Mouse (Mus musculus) gastrocnemius, adult 8-10 months (tissue): ENCODE measurements around the gene Zan. TPM values are rescaled to one million over a fixed set of nuclear protein-coding genes. Genes with fewer than 3 reads are reported as not detected.
A peak's percentile ranks its signal among the peaks of the same experiment; 100 is the strongest.

ENCODE experiments used
- DNase-seq, 2 experiments: peaks; one replicate each; pipeline ENCODE4 v3.0.0; 2022; ENCODE audit warnings: low spot score in 2 of 2
- total RNA-seq, 4 experiments: library from RNA; stranded (reverse); gene quantifications; 2 replicates each; pipeline ENCODE4 v1.2.4; 2022

Gene Zan
- under 1 TPM in 2 of 4 experiments, not detected in 2; 0.02 to 0.54 TPM for total RNA-seq

DNA sequence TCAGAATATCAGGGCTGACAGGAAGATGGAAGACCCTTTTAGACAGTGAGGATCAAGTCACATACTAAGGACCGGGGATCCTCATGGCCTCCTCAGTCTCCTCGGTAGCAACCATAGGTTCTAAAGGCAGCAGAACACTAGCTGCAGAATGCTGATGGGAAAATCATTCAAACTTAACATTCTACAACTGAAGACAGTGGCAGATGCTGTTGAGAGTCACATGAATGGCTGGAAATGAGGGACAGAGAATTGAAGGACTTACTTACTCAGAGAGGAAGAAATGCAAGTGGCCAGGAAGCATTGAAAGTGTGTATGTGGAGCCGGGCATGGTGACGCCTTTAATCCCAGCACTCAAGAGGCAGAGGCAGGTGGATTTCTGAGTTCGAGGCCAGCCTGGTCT, at the start of gene Zan:
Gene Zan, minus strand, starts transcription at position 101 of the 400 bp plus-strand sequence.
- DNase-seq, result no peak

DNA sequence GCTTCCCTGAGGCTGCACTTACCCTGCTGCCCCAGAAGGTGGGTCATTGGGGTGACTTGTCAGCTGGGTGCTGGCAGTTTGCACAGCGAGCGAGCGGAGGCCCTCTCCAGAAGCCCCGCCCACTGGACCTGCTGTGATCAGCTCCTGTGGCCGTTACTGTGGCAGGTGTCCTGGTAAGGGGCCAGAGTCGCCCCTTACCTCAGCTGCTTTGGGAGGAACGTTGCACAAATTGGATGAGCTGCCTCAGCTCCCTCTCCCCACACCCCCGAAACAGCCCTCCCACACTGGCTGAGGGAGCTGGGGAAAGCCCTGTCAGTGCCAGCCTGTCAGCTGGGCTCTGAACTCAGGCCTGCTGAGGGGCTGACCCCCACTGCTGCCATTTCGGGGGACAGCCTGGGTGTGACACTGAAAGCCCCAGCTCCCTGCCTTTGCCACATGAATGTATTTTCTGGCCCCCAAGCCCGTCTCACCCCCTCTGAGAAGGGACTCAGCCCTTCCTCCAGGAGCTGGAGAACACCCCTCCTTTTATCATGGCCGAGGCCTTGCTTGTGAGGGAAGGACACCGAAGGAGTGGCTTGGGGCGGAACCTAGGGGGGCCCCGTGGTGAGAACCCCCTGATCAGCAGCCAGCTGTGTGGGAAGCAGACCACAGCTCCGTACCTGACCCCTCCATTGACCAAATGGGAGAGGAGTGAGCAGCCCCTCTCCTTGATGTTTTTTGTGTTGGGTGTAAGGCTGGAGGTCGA, 49.5 kb upstream of the Zan start:
- DNase-seq, result no peak

DNA sequence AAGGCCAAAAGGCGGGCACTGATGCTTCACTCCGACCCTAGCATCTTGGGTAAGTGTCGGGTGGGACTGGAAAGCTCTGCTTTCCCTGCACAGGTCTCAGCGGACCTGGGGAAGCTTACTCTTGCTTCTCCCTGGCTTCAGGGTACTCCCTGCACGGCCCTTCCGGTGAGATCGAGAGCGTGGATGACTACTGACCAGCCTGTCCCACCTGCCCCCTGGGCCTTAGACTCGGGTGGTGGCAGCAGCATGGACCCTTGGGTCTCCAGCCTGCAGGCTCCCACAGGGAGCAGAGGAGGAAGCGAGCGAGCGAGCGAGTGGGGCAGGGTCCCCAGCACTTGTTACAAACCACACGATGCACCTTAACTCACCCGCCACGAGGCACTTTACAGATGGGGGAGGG, 48.6 kb upstream of the Zan start:
- DNase-seq, result no peak

DNA sequence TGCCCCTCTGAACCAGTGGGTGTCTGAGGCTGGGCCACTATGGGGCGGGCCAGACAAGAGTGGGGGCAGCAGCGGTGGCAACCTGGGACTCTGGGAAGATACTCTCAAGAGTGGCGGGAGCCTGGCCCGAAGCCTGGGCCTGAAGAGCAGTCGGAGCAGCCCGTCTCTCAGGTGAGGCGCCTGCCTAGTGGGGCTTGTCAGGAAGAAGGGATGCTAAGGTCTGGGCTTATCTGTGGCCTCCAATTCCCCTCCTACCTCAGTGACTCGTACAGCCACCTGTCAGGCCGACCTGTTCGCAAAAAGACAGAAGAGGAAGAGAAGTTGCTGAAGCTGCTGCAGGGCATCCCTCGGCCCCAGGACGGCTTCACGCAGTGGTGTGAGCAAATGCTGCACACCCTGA, 47.8 kb upstream of the Zan start:
- no peak for DNase-seq

DNA sequence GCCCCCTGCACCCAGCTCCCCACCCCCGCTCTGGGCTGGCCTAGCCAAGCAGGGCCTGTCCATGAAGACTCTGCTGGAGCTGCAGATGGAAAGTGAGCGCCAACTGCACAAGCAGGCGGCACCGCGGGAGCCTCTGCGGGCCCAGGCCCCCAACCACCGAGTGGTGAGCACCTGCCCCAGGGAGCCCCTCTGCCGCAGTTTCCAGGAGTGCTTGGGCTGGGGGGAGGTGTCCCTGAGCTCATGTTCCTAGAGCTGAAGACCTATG, 47.3 kb upstream of the Zan start:
- DNase-seq, result no peak

DNA sequence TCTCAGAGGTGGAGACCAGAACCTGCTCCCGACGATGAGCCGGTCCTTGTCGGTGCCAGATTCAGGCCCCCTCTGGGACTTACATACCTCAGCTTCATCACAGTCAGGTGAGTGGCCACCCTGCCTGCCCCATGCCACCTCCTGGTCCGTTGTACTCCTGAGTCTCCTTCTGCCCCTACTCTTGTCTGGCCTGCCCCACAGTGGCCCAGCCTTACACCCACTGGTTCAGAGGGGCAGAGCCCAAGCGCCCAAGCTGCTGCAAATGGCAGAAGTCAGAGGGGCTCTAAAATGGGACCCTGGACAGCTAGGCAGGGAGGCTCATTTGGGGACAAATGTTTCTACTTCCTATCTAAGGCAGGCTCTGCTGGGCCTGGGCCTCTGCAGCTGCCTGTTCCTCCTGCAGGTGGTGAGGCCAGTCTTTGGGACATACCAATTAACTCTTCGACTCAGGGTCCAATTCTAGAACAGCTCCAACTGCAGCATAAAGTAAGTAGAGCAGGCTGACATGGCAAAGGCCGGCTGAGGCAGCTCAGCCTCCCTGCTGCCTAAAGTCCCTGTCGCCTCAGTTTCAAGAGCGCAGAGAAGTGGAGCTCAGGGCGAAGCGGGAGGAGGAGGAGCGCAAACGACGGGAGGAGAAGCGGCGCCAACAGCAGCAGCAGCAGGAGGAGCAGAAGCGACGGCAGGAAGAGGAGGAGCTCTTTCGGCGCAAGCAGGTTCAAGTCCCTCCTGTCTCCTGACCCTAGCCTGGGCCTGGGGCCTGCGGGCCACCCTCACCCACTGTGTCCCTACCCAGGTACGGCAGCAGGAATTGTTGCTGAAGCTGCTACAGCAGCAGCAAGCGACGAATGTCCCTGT, 46.8 kb upstream of the Zan start:
- no peak for DNase-seq

DNA sequence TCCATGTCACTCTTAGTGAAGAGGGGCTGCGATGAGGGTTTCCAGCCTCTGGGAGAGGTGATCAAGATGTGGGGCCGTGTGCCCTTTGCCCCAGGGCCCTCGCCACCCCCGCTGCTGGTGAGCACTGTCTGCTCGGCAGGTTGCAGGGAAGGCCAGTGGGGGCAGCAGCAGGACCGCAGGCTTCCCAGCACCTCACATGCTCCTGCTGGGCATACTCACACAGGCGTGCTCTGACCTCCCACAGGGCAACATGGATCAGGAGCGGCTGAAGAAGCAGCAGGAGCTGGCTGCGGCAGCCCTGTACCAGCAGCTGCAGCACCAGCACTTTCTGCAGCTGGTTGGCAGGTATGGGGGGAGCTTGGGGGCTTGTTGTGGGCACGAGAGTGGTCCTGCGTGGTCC, 45.8 kb upstream of the Zan start:
- no peak for DNase-seq

DNA sequence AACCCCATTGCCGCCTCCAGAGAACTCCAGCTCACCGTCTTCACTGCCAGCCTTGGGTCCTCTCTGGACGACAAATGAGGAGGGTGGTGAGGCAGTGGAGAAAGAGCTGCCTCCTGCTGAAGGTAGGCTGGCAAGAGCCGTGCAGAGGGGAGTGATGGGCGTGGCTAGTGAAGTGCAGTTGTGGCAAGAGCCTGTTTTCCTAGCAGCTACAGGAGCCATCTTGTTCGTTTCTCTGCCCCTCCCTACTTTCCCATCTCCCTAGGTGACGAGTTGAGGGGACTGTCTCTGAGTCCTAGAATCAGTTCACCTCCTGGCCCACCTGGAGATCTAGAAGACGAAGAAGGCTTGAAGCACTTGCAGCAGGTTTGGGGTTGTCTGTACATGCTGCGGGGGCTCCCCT, 45.0 kb upstream of the Zan start:
- DNase-seq, result no peak

DNA sequence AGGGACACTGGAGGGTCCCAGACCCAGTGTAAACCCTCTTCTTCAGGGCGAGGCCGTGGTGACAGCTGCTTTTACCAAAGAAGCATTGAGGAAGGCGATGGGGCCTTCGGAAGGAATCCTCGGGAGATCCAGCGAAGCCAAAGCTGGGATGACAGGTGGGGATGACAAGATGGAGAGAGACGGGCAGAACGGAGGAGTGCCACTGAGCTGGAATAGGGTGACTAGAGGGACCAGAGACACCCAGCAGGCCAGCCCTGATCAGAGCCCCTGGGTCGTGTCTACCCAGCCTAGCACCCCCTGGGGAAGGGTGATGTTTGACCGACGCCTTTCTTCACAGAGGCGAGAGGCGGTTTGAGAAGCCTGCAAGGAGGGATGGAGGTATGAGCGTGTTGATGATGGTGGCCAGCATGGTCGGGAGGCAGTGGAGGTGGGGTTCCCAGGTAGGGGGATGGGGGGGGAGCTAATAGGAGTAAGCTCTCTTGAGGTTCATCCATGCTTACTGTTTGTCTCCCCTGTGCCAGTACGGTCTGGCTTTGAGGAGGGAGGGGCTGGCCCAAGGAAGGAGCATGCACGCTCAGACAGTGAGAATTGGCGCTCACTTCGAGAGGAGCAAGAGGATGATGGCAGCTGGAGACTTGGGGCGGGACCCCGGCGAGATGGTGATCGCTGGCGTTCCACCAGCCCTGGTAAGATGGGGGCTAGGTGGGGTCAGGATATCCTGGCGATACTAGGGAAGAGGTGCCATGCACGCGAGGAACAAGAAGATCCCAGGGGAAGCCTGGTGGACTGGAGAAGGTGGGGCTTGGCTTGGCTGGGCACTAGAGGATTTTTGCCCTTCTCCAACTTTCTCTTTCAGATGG, 43.1 kb upstream of the Zan start:
- DNase-seq, result no peak

DNA sequence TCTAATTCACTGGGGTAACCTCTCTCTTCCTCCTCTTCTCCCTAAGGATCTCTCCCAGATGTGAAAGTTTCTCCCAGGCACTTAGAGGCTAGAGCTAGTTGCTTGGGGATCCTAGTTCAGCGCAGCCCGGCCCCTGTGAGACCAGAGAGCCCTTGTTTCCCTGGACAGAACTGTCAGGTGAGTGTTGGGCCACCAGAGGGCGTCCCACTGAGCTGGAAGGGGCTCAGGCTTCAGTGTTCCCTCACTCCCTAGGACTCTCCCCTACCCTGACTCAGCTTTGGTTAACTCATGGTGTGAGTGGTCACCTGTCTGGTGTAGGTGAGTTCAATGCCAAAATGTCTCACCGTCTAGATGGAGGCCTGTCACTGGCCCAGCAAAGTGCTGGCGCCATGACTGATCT, 41.6 kb upstream of the Zan start, which contains the start of gene Gigyf1:
Gene Gigyf1, plus strand, starts transcription at position 113 of the 400 bp plus-strand sequence.
- no peak for DNase-seq

DNA sequence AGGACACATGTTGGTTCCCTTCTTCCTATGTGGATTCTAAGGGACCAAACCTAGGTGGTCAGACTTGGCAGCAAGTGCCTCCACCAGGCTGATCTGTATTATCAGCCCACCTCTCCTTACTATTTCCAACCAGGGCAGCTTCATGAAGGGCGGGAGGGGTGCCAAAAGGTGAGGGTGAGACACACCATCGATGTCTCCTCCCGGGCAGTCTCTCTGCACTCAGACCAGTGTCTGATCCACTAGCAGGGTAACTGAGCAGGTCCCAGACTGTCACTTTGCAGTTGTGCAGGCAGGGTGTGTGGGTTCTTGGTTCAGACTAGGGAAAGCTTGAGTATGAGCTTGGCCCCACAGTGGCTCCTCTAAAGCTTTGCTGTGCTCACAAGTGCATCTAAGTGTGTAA, 37.9 kb upstream of the Zan start:
- DNase-seq, result no peak

DNA sequence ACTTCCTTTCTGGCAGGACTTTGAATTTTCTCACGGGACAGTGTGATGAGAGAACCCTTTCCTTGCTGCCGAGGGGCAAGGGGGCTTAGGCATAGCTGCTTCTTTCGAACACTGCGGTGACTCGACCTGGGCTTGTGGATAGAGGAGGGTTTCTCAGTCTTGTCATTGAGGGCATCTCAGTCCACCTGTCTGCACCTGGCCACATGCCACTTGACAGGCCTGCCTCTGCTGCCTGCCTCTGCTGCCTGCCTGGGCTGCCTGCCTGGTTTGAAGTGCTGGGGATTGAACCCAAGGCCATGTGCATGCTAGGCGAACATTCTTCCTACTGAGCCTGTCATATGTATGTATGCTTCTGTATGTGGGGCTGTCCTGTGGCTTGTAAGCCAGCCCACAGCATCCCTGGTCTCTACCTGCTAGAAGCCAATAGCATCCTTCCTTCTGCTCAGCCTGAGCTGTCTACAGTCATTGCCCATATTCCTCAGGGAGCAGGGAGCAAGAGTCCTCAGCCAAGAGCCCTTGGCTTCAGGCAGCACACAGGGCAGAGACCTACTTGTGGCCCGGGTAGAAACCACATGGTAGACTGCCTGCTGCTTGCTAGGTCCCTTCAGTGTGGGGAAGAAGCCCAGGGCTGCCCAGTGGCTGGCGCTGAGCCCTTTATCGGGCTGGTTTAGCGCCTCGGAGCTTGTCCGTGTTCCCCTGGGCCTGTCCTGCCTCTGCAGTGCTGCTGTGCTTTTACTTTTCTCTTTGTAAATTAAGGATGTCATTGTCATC, 37.3 kb upstream of the Zan start:
- no peak for DNase-seq

DNA sequence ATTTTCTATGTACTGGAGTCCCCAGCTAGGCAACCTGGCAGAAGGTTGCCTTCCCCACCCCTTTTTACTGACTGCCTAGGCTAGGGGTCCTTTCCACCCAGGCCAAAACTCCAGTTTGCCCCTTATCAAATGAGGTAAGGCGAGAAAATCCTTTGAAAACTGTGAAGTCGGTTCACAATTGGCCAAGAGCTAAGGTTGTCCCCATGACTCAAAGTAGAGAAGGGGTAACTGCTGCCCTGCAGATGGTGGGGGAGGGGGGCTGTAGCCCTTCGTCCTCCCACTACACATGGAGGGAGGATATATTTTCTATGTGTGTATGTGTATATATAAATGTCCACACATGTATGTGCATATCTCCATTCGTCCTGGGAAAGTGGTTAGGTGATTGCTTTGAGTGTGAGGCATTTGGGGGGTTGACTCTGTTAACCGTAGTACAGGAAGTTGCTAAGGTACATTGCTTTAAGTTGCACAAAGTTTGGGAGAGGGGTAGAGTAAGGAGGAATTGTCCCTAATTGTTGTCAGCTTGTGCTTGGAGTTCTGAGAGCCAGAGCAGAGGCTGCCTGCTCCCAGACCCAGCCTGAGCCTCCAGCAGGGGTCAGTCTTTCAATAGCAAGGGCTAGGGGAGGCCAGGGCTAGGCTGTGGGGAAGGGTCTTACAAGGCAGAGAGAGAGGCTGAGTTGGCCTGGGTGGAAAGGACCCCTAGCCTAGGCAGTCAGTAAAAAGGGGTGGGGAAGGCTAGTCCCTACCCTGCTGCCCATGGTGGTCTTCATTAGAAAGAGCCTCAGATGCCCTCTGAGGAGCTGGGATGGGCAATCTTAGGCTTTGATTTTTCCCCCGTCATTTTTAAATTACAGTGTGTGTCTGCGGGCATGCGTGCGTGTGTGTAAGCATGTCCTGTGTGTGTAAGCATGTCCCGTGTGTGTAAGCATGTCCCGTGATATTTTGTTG, 36.3 kb upstream of the Zan start:
- no peak for DNase-seq

DNA sequence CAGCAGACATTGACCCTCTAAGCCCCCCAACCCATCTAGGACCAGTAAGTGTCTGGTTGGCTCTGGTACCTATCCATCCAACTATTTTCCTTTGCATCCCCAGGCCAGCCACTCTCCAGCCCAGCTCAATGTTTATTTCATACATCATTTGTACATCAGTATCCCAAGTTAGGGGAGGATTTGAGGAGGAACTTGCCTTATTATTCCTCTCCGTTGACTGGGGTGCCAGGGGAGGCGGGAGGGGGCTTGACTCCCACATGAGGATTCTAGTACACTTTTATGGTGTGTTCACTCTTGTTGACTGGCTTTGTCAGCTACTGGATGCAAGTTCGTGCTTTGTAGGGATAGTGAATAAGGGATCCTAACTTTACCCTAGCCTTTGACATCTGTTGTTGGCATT, 34.8 kb upstream of the Zan start:
- no peak for DNase-seq

DNA sequence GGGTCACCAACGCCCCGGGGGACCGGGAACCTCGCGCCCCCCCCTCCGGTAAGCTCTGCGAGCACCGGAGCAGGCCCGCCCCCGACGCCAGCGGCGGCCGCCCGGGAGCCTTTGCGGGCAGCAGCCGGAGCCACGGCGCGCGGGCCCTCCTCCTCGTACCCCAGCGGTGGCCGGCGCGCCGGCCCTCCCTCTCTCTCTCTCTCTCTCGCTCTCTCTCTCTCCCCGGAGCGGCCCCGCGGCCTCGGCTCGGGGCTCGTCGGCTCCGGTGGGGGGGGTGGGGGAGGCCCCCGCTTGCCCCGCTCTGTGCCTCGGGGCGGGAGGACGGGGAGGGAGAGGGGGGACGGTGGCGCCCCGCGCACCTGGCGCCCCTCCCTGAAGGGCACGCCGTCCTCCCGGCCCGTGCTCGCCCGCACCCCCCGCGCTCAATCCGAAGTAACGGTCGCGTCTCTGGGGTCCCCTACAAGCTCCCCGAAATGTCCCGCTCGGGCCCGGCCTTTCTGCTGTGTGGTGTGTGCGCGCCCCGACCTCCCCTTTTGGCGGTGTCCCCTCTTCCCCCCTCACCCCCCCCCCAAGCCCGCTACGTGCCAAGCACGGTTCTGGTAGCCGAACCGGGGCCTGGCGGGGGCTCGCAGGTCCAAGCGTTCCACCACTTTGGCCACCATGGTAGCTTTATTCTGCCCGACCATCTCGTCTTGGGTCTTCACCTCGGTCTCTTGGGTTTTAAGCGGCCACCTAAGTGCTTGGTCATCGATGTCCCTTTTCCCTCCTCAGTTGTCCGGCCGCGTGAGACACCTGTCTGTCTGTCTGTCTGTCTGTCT, 33.9 kb upstream of the Zan start:
- no peak for DNase-seq

DNA sequence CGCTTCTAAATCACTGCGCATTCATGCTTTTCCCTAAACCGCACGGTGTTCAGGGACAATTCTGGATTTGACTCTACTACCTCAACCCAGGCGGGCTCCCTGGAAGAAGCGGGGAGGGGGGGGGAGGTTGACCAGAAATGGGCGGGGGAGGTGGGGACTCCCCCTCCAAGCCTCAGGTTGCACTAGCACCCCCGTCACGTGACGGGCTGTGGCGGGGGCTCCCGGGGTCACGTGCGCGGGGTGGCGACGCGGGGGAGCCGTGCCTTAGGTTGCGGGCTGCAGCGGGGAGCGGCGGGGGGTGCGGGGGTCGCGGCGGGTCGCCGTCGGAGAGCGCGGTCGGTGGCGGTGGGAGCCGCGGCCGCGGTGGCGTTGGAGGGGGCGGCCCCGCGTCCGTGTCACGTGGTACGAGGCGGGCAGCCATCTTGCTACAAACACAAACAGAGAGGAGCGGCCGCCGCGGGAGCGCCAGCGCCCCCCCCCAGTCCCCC, 33.2 kb upstream of the Zan start:
- peak; percentile 70 to 77 for DNase-seq

DNA sequence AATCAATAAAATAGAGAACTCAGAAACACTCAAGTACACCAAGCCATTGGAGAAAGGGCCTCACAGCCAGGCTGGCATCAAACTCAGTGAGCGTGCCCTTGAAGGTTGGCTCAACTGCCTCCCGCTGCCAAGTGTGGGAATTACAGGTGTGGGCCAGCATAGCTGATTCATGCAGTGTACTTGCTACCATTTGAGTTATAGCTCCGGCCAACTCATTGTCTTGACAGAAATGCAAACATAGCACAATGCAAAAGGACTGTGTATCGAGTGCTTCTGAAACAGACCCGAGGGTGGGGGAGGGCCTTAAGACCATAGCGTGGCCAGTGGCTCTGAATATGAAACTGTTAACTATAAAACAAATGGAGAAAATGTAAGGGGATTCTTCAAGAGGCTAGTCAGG, 27.2 kb upstream of the Zan start:
- no peak for DNase-seq

DNA sequence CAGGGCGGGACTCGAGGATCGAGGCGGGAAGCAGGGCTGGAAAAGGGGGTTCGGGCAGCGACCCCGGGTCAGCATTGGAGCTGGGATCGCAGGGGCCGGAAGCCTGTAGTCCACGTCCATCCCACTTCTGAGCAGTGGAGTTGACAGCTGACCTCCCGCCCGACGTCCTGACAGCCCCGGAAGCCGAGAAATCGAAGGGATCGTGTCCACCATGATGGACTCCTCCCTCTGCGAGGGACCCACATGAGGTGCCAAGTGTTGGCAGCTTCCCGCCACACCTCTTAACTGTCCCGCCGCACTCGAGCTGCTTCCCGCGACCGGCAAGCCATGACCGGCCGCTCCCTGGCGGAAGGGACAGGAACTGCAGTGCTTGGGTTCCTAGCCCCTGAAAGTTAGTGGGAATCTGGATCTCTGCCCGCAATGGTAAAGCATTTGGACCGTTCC, 25.8 kb upstream of the Zan start:
- DNase-seq, result peak in 1 of 2 experiments; percentile 84
